Mouse (Mus musculus): ENCODE measurements at regions not wholly inside any gene's neighbourhood (a gene's known extent, or its start where the extent isn't known, plus 50 kb on each side); places are given as distances from the start of the nearest gene placed in this dataset.

DNA sequence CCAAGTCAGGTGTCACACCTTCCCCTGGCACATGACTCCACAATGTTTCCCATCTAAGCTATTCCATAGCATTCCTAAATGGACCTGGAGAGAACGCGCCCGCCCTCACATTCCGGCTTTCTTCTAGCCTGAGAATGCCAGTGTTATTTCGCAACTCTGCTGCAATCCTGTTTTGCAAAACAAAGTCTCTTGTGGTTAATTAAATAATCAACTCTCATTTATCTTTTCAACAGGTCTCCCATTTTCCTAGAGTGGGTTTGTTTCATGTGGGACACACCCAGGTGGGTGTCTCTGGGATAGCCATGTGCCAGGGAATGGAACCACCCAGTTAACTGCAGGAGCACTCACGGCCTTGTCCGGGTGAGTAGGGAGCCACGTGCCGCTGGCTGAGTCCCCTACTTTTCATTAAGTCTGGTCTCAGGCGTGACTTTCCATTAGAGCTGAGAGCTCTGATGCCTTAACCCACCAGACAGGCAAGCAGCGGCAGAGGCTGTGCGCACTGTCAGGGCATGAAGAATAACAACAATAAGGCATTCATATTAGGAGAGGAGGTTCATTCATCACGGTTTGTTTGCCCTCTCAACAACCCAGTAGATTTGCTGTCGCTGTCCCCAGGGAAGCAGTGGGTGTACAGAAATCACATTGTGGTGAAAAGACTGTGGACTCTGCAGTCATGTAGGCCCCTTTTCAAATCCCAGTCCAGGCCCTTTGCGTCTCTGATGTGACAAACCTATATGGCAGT, 165.3 kb downstream of the Shq1 start:
- TF ChIP-seq CHD2 (IDR thresholded peaks at IDR 0.05; ENCODE audit: low read depth, low read length) (no peak), MAFK (IDR thresholded peaks at IDR 0.05; ENCODE audit: insufficient read depth, low read depth, low read length) (no peak), ZNF384 (IDR thresholded peaks at IDR 0.05; ENCODE audit: low read depth, low read length) (no peak), ZC3H11A (IDR thresholded peaks at IDR 0.05; ENCODE audit: borderline replicate concordance, low read depth, low read length) (no peak)

Measured in ES-E14 (cell line).